Mouse (Mus musculus) liver, embryonic 12.5 days (tissue): ENCODE data around the gene Mgarp. TPM values are rescaled to one million over a fixed set of nuclear protein-coding genes. Genes with fewer than 3 reads are reported as not detected.
A peak's percentile ranks its signal among the peaks of the same experiment; 100 is the strongest.
"Not testable (repeated sequence)": the region's sequence is repeated elsewhere in the genome, so short reads cannot be mapped to it uniquely, and the experiment has no call there.

Experiments used
- ATAC-seq: fragments of 200-750 bp; cut with Nextera tagmentation; 2 replicates; pipeline ENCODE4 v1.8.0; 2017; ENCODE audit warnings: moderate number of reproducible peaks, mild to moderate bottlenecking, moderate library complexity
- H3K27ac ChIP-seq: fragments of 300-500 bp; sonication (generic); 2 replicates; pipeline ENCODE4 v1.5.1; 2016; ENCODE audit warnings: mild to moderate bottlenecking
- H3K27me3 ChIP-seq: fragments of 300-500 bp; sonication (generic); replicated peaks from 2 replicates; pipeline ENCODE4 v1.6.1; 2016; ENCODE audit warnings: mild to moderate bottlenecking, moderate library complexity
- H3K36me3 ChIP-seq: fragments of 300-500 bp; sonication (generic); 2 replicates; pipeline ENCODE4 v1.6.1; 2016; ENCODE audit warnings: mild to moderate bottlenecking, moderate library complexity
- H3K4me1 ChIP-seq: fragments of 300-500 bp; sonication (generic); 2 replicates; pipeline ENCODE4 v1.6.1; 2016
- H3K4me2 ChIP-seq: fragments of 300-500 bp; sonication (generic); 2 replicates; pipeline ENCODE4 v1.6.1; 2016; ENCODE audit warnings: mild to moderate bottlenecking, moderate library complexity
- H3K4me3 ChIP-seq: fragments of 300-500 bp; sonication (generic); 2 replicates; pipeline ENCODE4 v1.5.1; 2016; ENCODE audit warnings: mild to moderate bottlenecking, moderate library complexity
- H3K9ac ChIP-seq: fragments of 300-500 bp; sonication (generic); 2 replicates; pipeline ENCODE4 v1.6.1; 2016; ENCODE audit warnings: mild to moderate bottlenecking, moderate library complexity
- H3K9me3 ChIP-seq: fragments of 300-500 bp; sonication (generic); replicated peaks from 2 replicates; pipeline ENCODE4 v1.6.1; 2016; ENCODE audit warnings: mild to moderate bottlenecking, moderate library complexity
- WGBS: fragments of 180-500 bp; shearing (Covaris S2); methylation state at CpG from one replicate; pipeline ENCODE4 v1.1.7; 2016; ENCODE audit not compliant: insufficient replicate concordance; 5-methylcytosine and 5-hydroxymethylcytosine counted together
- polyA plus RNA-seq: library from polyadenylated mRNA; unstranded; fragments of >200 nt; fragmentation: Nextera tagmentation; extraction: Ambion mirVana; gene quantifications from 2 replicates; pipeline ENCODE4 v1.2.1, GENCODE M21; 2016

Mgarp gene
- polyA plus RNA-seq, 1 experiment from 2014 or later = 1.3 TPM

GRCm38 (mm10) chr3:51393651-51394050 is 2.9 kb downstream of the Mgarp start:
- Histone ChIP-seq H3K27ac (no peak overlapping the region), H3K9me3 (no peaks in the 10 kb centered on the region), H3K4me2 (no peak overlapping the region), H3K27me3 (peaks cover 43% of the 10 kb centered on the region), H3K9ac (no peak overlapping the region), H3K36me3 (no peaks in the 10 kb centered on the region), H3K4me3 (no peak overlapping the region), H3K4me1 (peaks cover 36% of the 10 kb centered on the region)
- ATAC-seq = no peak
- 86% methylated on average over 2 of the region's 2 CpGs for WGBS

GRCm38 (mm10) chr3:51393018-51393417 is 3.5 kb downstream of the Mgarp start:
- H3K4me1 ChIP-seq = peaks cover 39% of the 10 kb centered on the region
- H3K27ac ChIP-seq, H3K36me3 ChIP-seq, H3K4me2 ChIP-seq, H3K4me3 ChIP-seq, H3K9me3 ChIP-seq, ATAC-seq, H3K9ac ChIP-seq: not testable (repeated sequence)
- WGBS = 85% methylated on average over 3 of the region's 3 CpGs
- peaks cover 39% of the 10 kb centered on the region for H3K27me3 ChIP-seq

DNA sequence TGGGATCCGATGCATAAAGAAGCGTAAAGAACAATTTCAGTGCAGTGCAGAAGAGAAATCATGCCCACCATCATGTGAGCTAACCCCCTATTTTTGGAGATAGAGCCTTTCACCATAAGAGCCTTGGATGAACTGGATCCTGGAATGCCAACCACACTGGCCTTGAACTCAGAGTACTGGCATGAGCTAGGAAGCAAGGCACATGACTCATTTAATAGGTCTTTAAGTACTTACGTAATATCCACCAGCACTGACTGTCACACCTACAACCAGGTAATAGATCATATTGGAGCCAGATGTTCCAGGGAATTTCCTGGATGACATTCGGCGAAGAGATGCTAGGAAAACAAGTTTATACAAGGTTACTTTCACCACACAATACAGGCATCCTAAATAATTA is 4.9 kb downstream of the Mgarp start:
- Histone ChIP-seq H3K36me3 (no peaks in the 10 kb centered on the region), H3K4me1 (peaks cover 48% of the 10 kb centered on the region), H3K27me3 (peaks cover 38% of the 10 kb centered on the region), H3K9me3 (no peaks in the 10 kb centered on the region), H3K4me2 (no peak overlapping the region), H3K9ac (no peak overlapping the region), H3K4me3 (no peak overlapping the region), H3K27ac (no peak overlapping the region)
- ATAC-seq = no peak
- WGBS = 87% methylated on average over 5 of the region's 5 CpGs

- 71% methylated on average over 5 of the region's 5 CpGs for WGBS
- no peaks in the 10 kb centered on the region for H3K9me3 ChIP-seq
- no peak overlapping the region for H3K27ac ChIP-seq
- no peaks in the 10 kb centered on the region for H3K36me3 ChIP-seq
- no peak overlapping the region for H3K9ac ChIP-seq
- peaks cover 45% of the 10 kb centered on the region for H3K4me1 ChIP-seq
- no peak for ATAC-seq
- no peak overlapping the region for H3K4me2 ChIP-seq
- no peak overlapping the region for H3K4me3 ChIP-seq
- H3K27me3 ChIP-seq = peaks cover 35% of the 10 kb centered on the region
Measured at GRCm38 (mm10) chr3:51391095-51391494, 5.4 kb downstream of the Mgarp start.

DNA sequence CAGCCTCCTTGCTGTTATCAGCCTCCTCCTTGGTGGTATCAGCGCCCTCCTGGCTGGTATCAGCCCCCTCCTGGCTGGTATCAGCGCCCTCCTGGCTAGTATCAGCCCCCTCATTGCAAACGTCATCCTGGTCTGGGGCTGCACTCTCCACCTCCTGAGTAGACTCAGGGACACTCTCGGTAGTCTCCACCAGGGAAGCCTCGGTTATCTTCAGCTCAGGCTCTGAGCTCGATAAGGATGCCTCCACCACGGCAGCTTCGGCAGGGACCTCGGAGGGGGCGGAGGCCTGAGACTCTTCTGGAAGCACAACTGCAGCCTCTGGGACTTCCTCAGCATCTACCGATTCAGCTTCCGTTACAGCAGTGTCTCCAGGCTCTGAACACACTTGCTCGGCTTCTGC is 7.6 kb downstream of the Mgarp start:
- Histone ChIP-seq H3K4me2 (peak overlapping the region; percentile 66), H3K4me1 (peaks cover 43% of the 10 kb centered on the region), H3K27ac (peak overlapping the region; percentile 72), H3K9me3 (no peaks in the 10 kb centered on the region), H3K9ac (peak overlapping the region; percentile 40), H3K36me3 (no peaks in the 10 kb centered on the region), H3K4me3 (peak overlapping the region; percentile 41), H3K27me3 (peaks cover 22% of the 10 kb centered on the region)
- under 1% methylated on average over 13 of the region's 13 CpGs for WGBS
- ATAC-seq = peak; percentile 98

DNA sequence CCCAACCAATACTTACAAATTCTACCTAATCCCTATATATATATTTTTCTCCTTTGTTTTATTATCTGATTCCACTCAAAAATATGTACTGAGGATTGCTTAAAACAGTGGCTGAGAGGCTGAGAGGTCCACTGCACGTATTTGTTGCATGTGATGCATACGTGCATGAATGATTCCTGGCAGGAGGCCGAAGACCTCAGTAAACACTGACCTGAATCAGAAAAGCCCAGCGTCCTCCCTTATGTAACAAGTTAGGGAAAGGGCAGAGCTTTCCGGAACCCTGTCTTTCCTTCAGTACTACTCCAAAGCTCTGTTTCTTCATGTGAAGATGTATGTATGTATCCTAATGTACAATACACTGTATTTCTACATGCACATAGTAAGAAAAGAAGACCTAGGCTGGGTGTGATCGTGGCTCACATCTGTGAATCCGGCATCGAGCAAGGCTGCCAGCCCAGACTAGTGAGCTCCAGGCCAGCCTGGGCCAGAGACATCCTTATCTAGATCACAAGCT is 8.6 kb downstream of the Mgarp start:
- no peak for ATAC-seq
- peak overlapping the region; percentile 13; the same call in 1 of the 2 replicates for H3K9ac ChIP-seq
- H3K27me3 ChIP-seq = peaks cover 18% of the 10 kb centered on the region
- H3K4me1 ChIP-seq = peaks cover 43% of the 10 kb centered on the region
- H3K4me3 ChIP-seq = no peak overlapping the region
- no peaks in the 10 kb centered on the region for H3K9me3 ChIP-seq
- WGBS = 48% methylated on average over 8 of the region's 8 CpGs
- H3K27ac ChIP-seq = peak overlapping the region; percentile 20; the same call in 1 of the 2 replicates
- peak overlapping the region; percentile 66 for H3K4me2 ChIP-seq
- H3K36me3 ChIP-seq = no peaks in the 10 kb centered on the region

- Histone ChIP-seq H3K4me3 (no peak overlapping the region), H3K9ac (no peak overlapping the region), H3K4me2 (no peak overlapping the region), H3K27ac (no peak overlapping the region), H3K36me3 (no peaks in the 10 kb centered on the region), H3K27me3 (peaks cover 14% of the 10 kb centered on the region), H3K4me1 (peaks cover 41% of the 10 kb centered on the region), H3K9me3 (no peaks in the 10 kb centered on the region)
- no peak for ATAC-seq
- 60% methylated on average over 3 of the region's 3 CpGs for WGBS
Measured at GRCm38 (mm10) chr3:51387134-51387451, 9.4 kb downstream of the Mgarp start.

DNA sequence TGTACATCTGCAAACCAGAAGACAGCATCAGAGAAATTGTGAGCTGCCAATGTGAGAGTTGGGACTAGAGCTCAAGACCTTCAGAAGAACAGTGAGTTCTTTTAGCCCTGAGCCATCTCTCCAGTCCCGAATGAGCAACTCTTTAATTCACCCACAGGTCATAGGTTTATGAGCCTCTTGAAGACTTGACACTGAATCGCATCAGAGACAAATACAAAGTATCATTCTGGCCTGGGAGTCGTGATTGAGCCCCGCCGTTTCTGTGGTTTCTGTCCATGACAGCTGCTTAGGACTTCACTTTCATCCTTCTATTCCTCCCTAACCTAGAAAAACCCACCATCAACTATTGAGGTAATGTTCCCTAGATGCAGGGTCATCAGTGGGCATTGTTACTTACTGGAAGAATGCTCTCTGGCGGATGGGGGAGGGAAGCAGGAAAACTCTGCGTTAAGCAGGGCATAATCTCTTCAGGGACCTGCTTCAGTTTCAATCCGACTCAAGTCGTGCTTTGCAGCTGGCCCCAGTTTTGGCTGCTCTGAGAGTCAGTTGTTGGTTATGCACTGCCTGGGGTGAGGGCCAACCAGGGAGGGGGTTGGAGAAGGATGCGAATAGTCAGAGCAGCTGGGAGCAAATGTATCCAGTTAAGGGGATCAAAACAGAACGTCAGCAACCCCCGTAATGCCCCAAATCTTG is 10.0 kb downstream of the Mgarp start:
- Histone ChIP-seq H3K36me3 (no peaks in the 10 kb centered on the region), H3K4me3 (no peak overlapping the region), H3K27me3 (peaks cover 10% of the 10 kb centered on the region; the same call in 1 of the 2 replicates), H3K4me2 (no peak overlapping the region), H3K9ac (no peak overlapping the region), H3K9me3 (no peaks in the 10 kb centered on the region), H3K4me1 (peaks cover 41% of the 10 kb centered on the region), H3K27ac (no peak overlapping the region)
- WGBS = 50% methylated on average over 12 of the region's 12 CpGs
- ATAC-seq = no peak

- ATAC-seq = no peak
- Histone ChIP-seq H3K9me3 (no peaks in the 10 kb centered on the region), H3K4me1 (peaks cover 38% of the 10 kb centered on the region), H3K9ac (no peak overlapping the region), H3K4me2 (no peak overlapping the region), H3K36me3 (no peaks in the 10 kb centered on the region), H3K27me3 (0 out of 2 replicates have a peak, but pooled peaks cover 6% of the 10 kb centered on the region), H3K27ac (no peak overlapping the region), H3K4me3 (no peak overlapping the region)
- 77% methylated on average over 12 of the region's 12 CpGs for WGBS
Measured at GRCm38 (mm10) chr3:51383409-51383808, 13.1 kb downstream of the Mgarp start.

DNA sequence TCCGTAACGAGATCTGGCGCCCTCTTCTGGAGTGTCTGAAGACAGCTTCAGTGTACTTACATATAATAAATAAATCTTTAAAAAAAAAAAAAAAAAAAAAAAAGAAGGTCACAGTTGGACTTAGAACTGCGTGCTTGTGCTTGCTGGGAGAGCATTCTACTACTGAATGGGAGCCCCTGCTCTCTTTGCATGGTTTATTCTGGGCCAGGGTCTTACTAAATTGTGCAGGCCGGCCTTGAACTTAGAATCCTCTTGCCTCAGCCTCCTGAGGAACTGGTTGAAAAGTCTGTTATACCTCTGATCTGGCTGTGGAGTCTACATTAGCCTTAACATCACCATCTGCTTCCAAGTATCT is 15.9 kb downstream of the Mgarp start:
- no peak for ATAC-seq
- no peak overlapping the region for H3K4me2 ChIP-seq
- H3K9me3 ChIP-seq = no peaks in the 10 kb centered on the region
- no peak overlapping the region for H3K27ac ChIP-seq
- peaks cover 39% of the 10 kb centered on the region for H3K4me1 ChIP-seq
- H3K36me3 ChIP-seq = no peaks in the 10 kb centered on the region
- no peaks in the 10 kb centered on the region for H3K27me3 ChIP-seq
- WGBS = 61% methylated on average over 2 of the region's 5 CpGs
- H3K4me3 ChIP-seq = no peak overlapping the region
- no peak overlapping the region for H3K9ac ChIP-seq

DNA sequence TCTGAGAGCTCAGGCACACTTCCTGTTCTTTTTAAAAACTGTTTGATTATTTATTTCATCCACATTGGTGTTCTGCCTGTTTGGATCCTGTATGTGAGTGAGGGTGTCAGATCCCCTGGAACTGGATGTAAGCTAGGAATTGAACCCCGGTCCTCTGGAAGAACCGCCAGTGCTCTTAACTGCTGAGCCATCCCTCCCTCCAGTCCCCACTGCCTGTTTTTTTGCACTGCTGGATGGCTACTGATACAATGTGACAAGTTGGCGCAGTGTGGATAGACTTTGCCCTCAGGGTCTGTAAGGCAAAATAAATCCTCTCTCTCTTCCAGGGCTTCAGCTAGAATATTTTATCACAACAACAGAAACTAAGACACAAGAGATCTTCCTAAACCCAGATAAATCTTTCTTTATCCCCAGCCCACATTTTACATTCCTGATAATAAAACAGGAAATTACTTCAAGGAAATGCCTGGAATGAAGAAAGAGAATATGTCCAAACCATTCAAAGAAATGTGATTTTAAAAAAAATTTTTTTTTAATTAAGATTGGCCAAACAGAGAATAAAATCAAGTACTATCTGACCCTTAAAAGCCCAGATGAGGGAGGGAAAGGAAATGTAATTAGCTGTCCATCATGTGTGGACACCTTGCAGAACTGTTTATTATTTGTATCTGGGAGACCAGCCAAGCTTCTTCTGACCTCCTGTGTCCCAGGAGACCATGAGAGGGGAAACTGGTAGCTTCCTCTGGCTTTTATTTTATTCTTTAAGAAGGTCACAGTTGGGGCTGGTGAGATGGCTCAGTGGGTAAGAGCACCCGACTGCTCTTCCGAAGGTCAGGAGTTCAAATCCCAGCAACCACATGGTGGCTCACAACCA is 16.5 kb downstream of the Mgarp start:
- H3K4me3 ChIP-seq = no peak overlapping the region
- H3K27ac ChIP-seq = 0 out of 2 replicates have a peak overlapping the region, but pooled peaks have one; percentile 11
- H3K27me3 ChIP-seq = no peaks in the 10 kb centered on the region
- H3K9ac ChIP-seq = no peak overlapping the region
- no peaks in the 10 kb centered on the region for H3K9me3 ChIP-seq
- H3K4me1 ChIP-seq = peaks cover 40% of the 10 kb centered on the region
- no peak overlapping the region for H3K4me2 ChIP-seq
- ATAC-seq = no peak
- 74% methylated on average over 5 of the region's 5 CpGs for WGBS
- no peaks in the 10 kb centered on the region for H3K36me3 ChIP-seq

- H3K27me3 ChIP-seq = no peaks in the 10 kb centered on the region
- H3K4me2 ChIP-seq = peak overlapping the region; percentile 64
- ATAC-seq = no peak
- peak overlapping the region; percentile 52 for H3K9ac ChIP-seq
- H3K27ac ChIP-seq = peak overlapping the region; percentile 62; the same call in 1 of the 2 replicates
- H3K4me3 ChIP-seq = peak overlapping the region; percentile 52
- H3K9me3 ChIP-seq = no peaks in the 10 kb centered on the region
- 67% methylated on average over 3 of the region's 3 CpGs for WGBS
- H3K36me3 ChIP-seq = no peaks in the 10 kb centered on the region
- peaks cover 41% of the 10 kb centered on the region for H3K4me1 ChIP-seq
Measured at GRCm38 (mm10) chr3:51378665-51378946, 17.9 kb downstream of the Mgarp start.
